In genomic region chr1:153898989-153899730, GRCm38 (mm10) we compare ENCODE assay signal across 8 mouse cellular contexts. TPM values are rescaled to one million over a fixed set of nuclear protein-coding genes. Genes with fewer than 3 reads are reported as not detected.
A peak's percentile ranks its signal among the peaks of the same experiment; 100 is the strongest.
DNase-seq lines count a peak whose midpoint lies in the region; ATAC-seq and TF ChIP-seq lines count a peak whose summit lies in the region.

No protein-coding gene starts in this region.

- H3K27me3 ChIP-seq in kidney, postnatal 0 days (ENCODE audit: insufficient read depth, low read length): no peaks in the 10 kb centered on the region
- H3K27me3 ChIP-seq in cerebellum, adult 2 months (ENCODE audit: control insufficient read depth, insufficient read depth, low read length): no peaks in the 10 kb centered on the region
- H3K27me3 ChIP-seq in hindbrain, embryonic 13.5 days: 0 out of 2 replicates have a peak, but pooled peaks cover 6% of the 10 kb centered on the region
- H3K27me3 ChIP-seq in midbrain, embryonic 15.5 days (replicated peaks): no peaks in the 10 kb centered on the region

- peak overlapping the region; percentile 87 for H3K4me2 ChIP-seq in kidney, postnatal 0 days (ENCODE audit: low read length)
- H3K4me2 ChIP-seq in hindbrain, embryonic 13.5 days: peak overlapping the region; percentile 83
- H3K4me2 ChIP-seq in midbrain, embryonic 15.5 days: peak overlapping the region; percentile 82

- TF ChIP-seq CTCF in kidney, postnatal 0 days (IDR thresholded peaks at IDR 0.05; ENCODE audit: low read depth): no peak; the same call in 1 of the 2 replicates
- TF ChIP-seq CTCF in cerebellum, adult 2 months (IDR thresholded peaks at IDR 0.05; ENCODE audit: borderline replicate concordance, insufficient read depth, low read depth, low read length): no peak

- H3K27ac ChIP-seq in kidney, postnatal 0 days: peak overlapping the region; percentile 87
- H3K27ac ChIP-seq in cerebellum, adult 2 months (ENCODE audit: insufficient read depth, low read length): peak overlapping the region; percentile 52; the same call in 1 of the 2 replicates
- H3K27ac ChIP-seq in hindbrain, embryonic 13.5 days: peak overlapping the region; percentile 98
- H3K27ac ChIP-seq in midbrain, embryonic 15.5 days: peak overlapping the region; percentile 96

- H3K9me3 ChIP-seq in kidney, postnatal 0 days (replicated peaks; ENCODE audit: low read length): no peaks in the 10 kb centered on the region
- H3K9me3 ChIP-seq in hindbrain, embryonic 13.5 days: no peaks in the 10 kb centered on the region
- no peaks in the 10 kb centered on the region for H3K9me3 ChIP-seq in midbrain, embryonic 15.5 days

- no peak for DNase-seq in kidney, postnatal 0 days (ENCODE audit: low spot score)
- no peak for DNase-seq in kidney, adult 8-10 months
- no peak for DNase-seq in cerebellum, adult 2 months
- DNase-seq in layer of hippocampus, adult 9-11 months: no peak
- no peak for DNase-seq in urinary bladder, postnatal 36 days (ENCODE audit: low spot score in 2 of 2)
- no peak for DNase-seq in kidney, postnatal 25 days

- 0 out of 2 replicates have a peak, but pooled peaks cover 7% of the 10 kb centered on the region for H3K4me1 ChIP-seq in kidney, postnatal 0 days (replicated peaks; ENCODE audit: insufficient read depth, low read length)
- no peaks in the 10 kb centered on the region for H3K4me1 ChIP-seq in cerebellum, adult 2 months (ENCODE audit: control insufficient read depth, insufficient read depth, low read length)
- peaks cover 40% of the 10 kb centered on the region for H3K4me1 ChIP-seq in hindbrain, embryonic 13.5 days (replicated peaks)
- H3K4me1 ChIP-seq in midbrain, embryonic 15.5 days: peaks cover 35% of the 10 kb centered on the region

- H3K9ac ChIP-seq in kidney, postnatal 0 days (ENCODE audit: low read depth, low read length): peak overlapping the region; percentile 92
- peak overlapping the region; percentile 96 for H3K9ac ChIP-seq in hindbrain, embryonic 13.5 days
- peak overlapping the region; percentile 90 for H3K9ac ChIP-seq in midbrain, embryonic 15.5 days

- TF ChIP-seq POLR2A in cerebellum, adult 2 months (IDR thresholded peaks at IDR 0.05; ENCODE audit: borderline replicate concordance, insufficient read depth, low read length): no peak

- peak overlapping the region; percentile 89 for H3K4me3 ChIP-seq in kidney, postnatal 0 days (replicated peaks; ENCODE audit: low read depth, low read length)
- peak overlapping the region; percentile 73 for H3K4me3 ChIP-seq in cerebellum, adult 2 months (replicated peaks; ENCODE audit: insufficient read depth, low read depth, low read length)
- H3K4me3 ChIP-seq in hindbrain, embryonic 13.5 days: peak overlapping the region; percentile 93
- peak overlapping the region; percentile 70 for H3K4me3 ChIP-seq in midbrain, embryonic 15.5 days

- ATAC-seq in kidney, postnatal 0 days (replicated peaks; ENCODE audit: low FRiP score, low read depth): peak; percentile 38; the same call in 1 of the 2 replicates
- ATAC-seq in hindbrain, embryonic 13.5 days (ENCODE audit: low FRiP score): peak; percentile 68
- peak; percentile 61 for ATAC-seq in midbrain, embryonic 15.5 days (replicated peaks)

- 20% methylated on average over 22 of the region's 22 CpGs for WGBS in kidney, postnatal 0 days
- 4% methylated on average over 22 of the region's 22 CpGs for WGBS in cerebellum, adult 2 months
- 17% methylated on average over 22 of the region's 22 CpGs for WGBS in hindbrain, embryonic 13.5 days
- 12% methylated on average over 22 of the region's 22 CpGs for WGBS in midbrain, embryonic 15.5 days

- 0 out of 2 replicates have a peak, but pooled peaks cover 9% of the 10 kb centered on the region for H3K36me3 ChIP-seq in kidney, postnatal 0 days (ENCODE audit: insufficient read depth, low read length)
- H3K36me3 ChIP-seq in hindbrain, embryonic 13.5 days: peaks cover 15% of the 10 kb centered on the region
- peaks cover 10% of the 10 kb centered on the region; the same call in 1 of the 2 replicates for H3K36me3 ChIP-seq in midbrain, embryonic 15.5 days (replicated peaks)

RNA-seq across cellular contexts. Expression of gene Glul, which starts 0.6 kb away (rescaled TPM):
- polyA plus RNA-seq in kidney, postnatal 0 days (2015; fragmentation: Nextera tagmentation; extraction: Ambion mirVana): 226 and 230 TPM in 2 replicates
- polyA plus RNA-seq in cerebellum, adult 2 months (2012; rRNA removed): 1,343 and 1,402 TPM in 2 replicates
- polyA plus RNA-seq in hindbrain, embryonic 13.5 days (2015; fragmentation: Nextera tagmentation; extraction: Ambion mirVana): 150 and 164 TPM in 2 replicates
- polyA plus RNA-seq in midbrain, embryonic 15.5 days (2015; fragmentation: Nextera tagmentation; extraction: Ambion mirVana): 174 and 190 TPM in 2 replicates

RNA-seq across cellular contexts. Expression of gene Teddm2, which starts 0.9 kb away (rescaled TPM):
- polyA plus RNA-seq in kidney, postnatal 0 days (2015; fragmentation: Nextera tagmentation; extraction: Ambion mirVana): 0.52 and 0.63 TPM in 2 replicates
- polyA plus RNA-seq in cerebellum, adult 2 months (2012; rRNA removed): 0.87 and 1.1 TPM in 2 replicates
- polyA plus RNA-seq in hindbrain, embryonic 13.5 days (2015; fragmentation: Nextera tagmentation; extraction: Ambion mirVana): 0.96 and 1.3 TPM in 2 replicates
- 1.4 and 1.7 TPM in 2 replicates for polyA plus RNA-seq in midbrain, embryonic 15.5 days (2015; fragmentation: Nextera tagmentation; extraction: Ambion mirVana)

RNA-seq across cellular contexts. Expression of gene Teddm1a, which starts 7.6 kb away (rescaled TPM):
- not detected in 2 replicates for polyA plus RNA-seq in kidney, postnatal 0 days (2015; fragmentation: Nextera tagmentation; extraction: Ambion mirVana)
- polyA plus RNA-seq in cerebellum, adult 2 months (2012; rRNA removed): not detected in 2 replicates
- polyA plus RNA-seq in hindbrain, embryonic 13.5 days (2015; fragmentation: Nextera tagmentation; extraction: Ambion mirVana): not detected in 2 replicates
- not detected in 2 replicates for polyA plus RNA-seq in midbrain, embryonic 15.5 days (2015; fragmentation: Nextera tagmentation; extraction: Ambion mirVana)

RNA-seq across cellular contexts. Expression of gene Teddm1b, which starts 25.0 kb away (rescaled TPM):
- polyA plus RNA-seq in kidney, postnatal 0 days (2015; fragmentation: Nextera tagmentation; extraction: Ambion mirVana): 0.11 and 0.23 TPM in 2 replicates
- not detected in 2 replicates for polyA plus RNA-seq in cerebellum, adult 2 months (2012; rRNA removed)
- 0.63 and 0.87 TPM in 2 replicates for polyA plus RNA-seq in hindbrain, embryonic 13.5 days (2015; fragmentation: Nextera tagmentation; extraction: Ambion mirVana)
- 0.65 and 0.69 TPM in 2 replicates for polyA plus RNA-seq in midbrain, embryonic 15.5 days (2015; fragmentation: Nextera tagmentation; extraction: Ambion mirVana)

RNA-seq across cellular contexts. Expression of gene Rgsl1, which starts 55.2 kb away (rescaled TPM):
- not detected in 2 replicates for polyA plus RNA-seq in kidney, postnatal 0 days (2015; fragmentation: Nextera tagmentation; extraction: Ambion mirVana)
- 0.70 and 0.78 TPM in 2 replicates for polyA plus RNA-seq in cerebellum, adult 2 months (2012; rRNA removed)
- 0.08 and 0.26 TPM in 2 replicates for polyA plus RNA-seq in hindbrain, embryonic 13.5 days (2015; fragmentation: Nextera tagmentation; extraction: Ambion mirVana)
- 0.17 and 0.18 TPM in 2 replicates for polyA plus RNA-seq in midbrain, embryonic 15.5 days (2015; fragmentation: Nextera tagmentation; extraction: Ambion mirVana)
